Mouse (Mus musculus) lung, postnatal 0 days (tissue): ENCODE measurements around the gene Taf8. TPM values are rescaled to one million over a fixed set of nuclear protein-coding genes. Genes with fewer than 3 reads are reported as not detected.

Source experiments
- ATAC-seq: fragments of 200-750 bp; cut with Nextera tagmentation; 2 replicates; pipeline ENCODE4 v1.8.0; 2017; ENCODE audit warnings: moderate library complexity
- DNase-seq: peaks from one replicate; pipeline ENCODE4 v3.0.0-alpha.2; 2016; ENCODE audit warnings: low spot score
- H3K27ac ChIP-seq: fragments of 300-500 bp; sonication (generic); 2 replicates; pipeline ENCODE4 v1.5.1; 2014; ENCODE audit warnings: antibody characterized with exemption, mild to moderate bottlenecking, low read length, mixed read lengths
- H3K27me3 ChIP-seq: fragments of 300-500 bp; sonication (generic); replicated peaks from 2 replicates; pipeline ENCODE4 v1.6.1; 2014; ENCODE audit warnings: low read length, mixed read lengths; ENCODE audit not compliant: insufficient read depth
- H3K36me3 ChIP-seq: fragments of 300-500 bp; sonication (generic); 2 replicates; pipeline ENCODE4 v1.6.1; 2014; ENCODE audit warnings: low read length, mixed read lengths; ENCODE audit not compliant: insufficient read depth
- H3K4me1 ChIP-seq: fragments of 300-500 bp; sonication (generic); 2 replicates; pipeline ENCODE4 v1.6.1; 2014; ENCODE audit warnings: antibody characterized with exemption, low read depth, low read length, mixed read lengths; ENCODE audit not compliant: insufficient read depth
- H3K4me2 ChIP-seq: fragments of 300-500 bp; sonication (generic); replicated peaks from 2 replicates; pipeline ENCODE4 v1.6.1; 2014; ENCODE audit warnings: low read depth, mild to moderate bottlenecking, low read length, moderate library complexity, mixed read lengths
- H3K4me3 ChIP-seq: fragments of 300-500 bp; sonication (generic); 2 replicates; pipeline ENCODE4 v1.5.1; 2014; ENCODE audit warnings: low read depth, low read length
- H3K9ac ChIP-seq: fragments of 300-500 bp; sonication (generic); replicated peaks from 2 replicates; pipeline ENCODE4 v1.6.1; 2014; ENCODE audit warnings: low read depth, mild to moderate bottlenecking
- H3K9me3 ChIP-seq: fragments of 300-500 bp; sonication (generic); 2 replicates; pipeline ENCODE4 v1.6.1; 2016; ENCODE audit warnings: low read length, mixed read lengths
- CTCF ChIP-seq: IDR thresholded peaks from 2 replicates; pipeline ENCODE4 v1.5.1; 2016; ENCODE audit warnings: antibody characterized with exemption, mild to moderate bottlenecking
- EP300 ChIP-seq: IDR thresholded peaks from 2 replicates; pipeline ENCODE4 v1.6.1; 2016; ENCODE audit warnings: antibody characterized with exemption, mild to moderate bottlenecking, control low read depth
- WGBS: fragments of 180-500 bp; shearing (Covaris S2); extraction: QIAGEN DNeasy Blood & Tissue Kit; methylation state at CpG from one replicate; pipeline ENCODE4 v1.1.7; 2014; 5-methylcytosine and 5-hydroxymethylcytosine counted together
- polyA plus RNA-seq: library from polyadenylated mRNA; unstranded; fragments of >200 nt; fragmentation: Nextera tagmentation; extraction: Ambion mirVana; gene quantifications from 2 replicates; pipeline ENCODE4 v1.2.1, GENCODE M21; 2015

Taf8 gene
- polyA plus RNA-seq, 1 experiment from 2014 or later: 22.4 TPM

GRCm38 (mm10) chr17:47445518-47445917 lies 56.6 kb downstream of the Taf8 start:
- ATAC-seq: no peak
- no peak for DNase-seq
- 52% methylated on average over 11 of the region's 11 CpGs for WGBS
- H3K36me3 ChIP-seq: no peaks in the 10 kb centered on the region
- no peaks in the 10 kb centered on the region for H3K27me3 ChIP-seq
- TF ChIP-seq EP300 (no peak), CTCF (no peak)
- H3K4me2 ChIP-seq: no peak overlapping the region
- no peaks in the 10 kb centered on the region for H3K9me3 ChIP-seq
- H3K27ac ChIP-seq: no peak overlapping the region
- no peak overlapping the region for H3K4me3 ChIP-seq
- H3K9ac ChIP-seq: no peak overlapping the region
- H3K4me1 ChIP-seq: peaks cover 7% of the 10 kb centered on the region; the same call in 1 of the 2 replicates

DNA sequence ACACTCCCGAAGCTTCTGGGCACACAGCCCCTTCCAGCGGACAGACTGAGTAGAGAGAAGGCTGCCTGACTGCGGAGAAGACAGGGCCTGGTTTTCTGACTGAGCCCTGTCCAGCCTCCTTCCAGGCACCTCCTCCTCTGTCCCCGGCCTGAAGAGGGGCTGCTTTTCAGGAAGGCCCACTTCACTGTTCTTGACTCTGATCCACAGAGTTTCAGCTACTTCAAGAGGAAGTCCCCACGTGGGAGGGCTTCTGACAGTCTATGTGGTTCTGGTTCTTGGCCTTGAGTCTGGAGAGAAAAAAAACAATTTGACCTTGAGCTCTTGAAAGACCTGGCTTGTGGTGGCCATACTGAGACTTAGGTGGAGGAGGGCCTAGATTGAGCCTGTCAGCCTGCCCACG lies 58.0 kb downstream of the Taf8 start:
- no peak overlapping the region for H3K27ac ChIP-seq
- no peaks in the 10 kb centered on the region for H3K9me3 ChIP-seq
- H3K4me1 ChIP-seq: peaks cover 8% of the 10 kb centered on the region; the same call in 1 of the 2 replicates
- no peaks in the 10 kb centered on the region for H3K27me3 ChIP-seq
- 48% methylated on average over 6 of the region's 6 CpGs for WGBS
- no peak overlapping the region for H3K9ac ChIP-seq
- no peak overlapping the region for H3K4me3 ChIP-seq
- ATAC-seq (peak; percentile 23; the same call in 1 of the 2 replicates), DNase-seq (peak; percentile 46)
- no peak overlapping the region for H3K4me2 ChIP-seq
- H3K36me3 ChIP-seq: no peaks in the 10 kb centered on the region
- TF ChIP-seq CTCF: no peak
- no peak for TF ChIP-seq EP300

GRCm38 (mm10) chr17:47442271-47442670 lies 59.8 kb downstream of the Taf8 start:
- 72% methylated on average over 3 of the region's 3 CpGs for WGBS
- DNase-seq (no peak), ATAC-seq (no peak)
- H3K27ac ChIP-seq: no peak overlapping the region
- peaks cover 18% of the 10 kb centered on the region; the same call in 1 of the 2 replicates for H3K4me1 ChIP-seq
- no peaks in the 10 kb centered on the region for H3K9me3 ChIP-seq
- no peak overlapping the region for H3K4me3 ChIP-seq
- no peaks in the 10 kb centered on the region for H3K27me3 ChIP-seq
- no peaks in the 10 kb centered on the region for H3K36me3 ChIP-seq
- no peak overlapping the region for H3K4me2 ChIP-seq
- TF ChIP-seq CTCF (peak; percentile 37; the same call in 1 of the 2 replicates), EP300 (no peak)
- no peak overlapping the region for H3K9ac ChIP-seq

DNA sequence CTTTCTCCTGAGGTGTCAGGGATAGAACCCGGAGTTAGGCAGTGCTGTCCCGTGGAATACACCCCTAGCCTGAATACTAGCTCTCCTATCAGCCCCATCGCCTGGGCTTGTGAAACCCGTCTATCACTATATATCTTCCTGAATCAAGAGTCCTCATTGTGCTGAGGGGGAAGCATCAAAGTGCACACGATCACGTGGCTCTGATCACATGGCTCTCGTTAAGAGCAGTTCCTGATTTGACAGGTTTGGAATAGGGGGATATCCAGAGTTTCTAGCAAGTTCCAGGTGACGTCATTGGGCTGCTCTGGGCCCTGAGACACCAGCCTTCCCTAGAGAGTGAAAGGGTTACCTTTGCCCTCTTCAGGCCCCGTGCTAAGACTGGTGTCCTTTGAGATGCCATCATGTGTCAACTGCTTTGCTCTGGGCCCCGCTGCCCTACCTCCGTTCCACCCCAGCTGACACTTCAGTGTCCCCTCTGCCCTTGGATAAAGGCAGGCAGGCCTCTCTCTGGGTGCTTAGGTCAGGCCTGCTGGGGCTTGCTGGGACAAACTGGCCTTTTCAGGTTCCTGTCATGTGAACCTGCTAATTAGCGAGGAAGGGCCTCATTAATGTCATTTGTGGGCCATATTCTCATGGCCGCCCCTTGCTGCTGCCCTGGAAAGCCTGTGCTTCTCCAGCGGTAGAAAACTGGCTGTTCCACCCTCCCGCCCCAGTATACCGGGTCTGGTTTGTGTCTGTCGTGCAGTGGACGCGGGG lies 60.6 kb downstream of the Taf8 start:
- TF ChIP-seq CTCF (no peak), EP300 (no peak)
- no peaks in the 10 kb centered on the region for H3K36me3 ChIP-seq
- no peak overlapping the region for H3K27ac ChIP-seq
- H3K4me2 ChIP-seq: no peak overlapping the region
- H3K27me3 ChIP-seq: no peaks in the 10 kb centered on the region
- H3K4me3 ChIP-seq: no peak overlapping the region
- H3K9ac ChIP-seq: no peak overlapping the region
- no peak for DNase-seq
- peaks cover 18% of the 10 kb centered on the region; the same call in 1 of the 2 replicates for H3K4me1 ChIP-seq
- 73% methylated on average over 19 of the region's 19 CpGs for WGBS
- H3K9me3 ChIP-seq: no peaks in the 10 kb centered on the region
- ATAC-seq: no peak

GRCm38 (mm10) chr17:47440359-47440890 lies 61.7 kb downstream of the Taf8 start:
- TF ChIP-seq EP300 (no peak), CTCF (no peak)
- ATAC-seq: no peak

DNA sequence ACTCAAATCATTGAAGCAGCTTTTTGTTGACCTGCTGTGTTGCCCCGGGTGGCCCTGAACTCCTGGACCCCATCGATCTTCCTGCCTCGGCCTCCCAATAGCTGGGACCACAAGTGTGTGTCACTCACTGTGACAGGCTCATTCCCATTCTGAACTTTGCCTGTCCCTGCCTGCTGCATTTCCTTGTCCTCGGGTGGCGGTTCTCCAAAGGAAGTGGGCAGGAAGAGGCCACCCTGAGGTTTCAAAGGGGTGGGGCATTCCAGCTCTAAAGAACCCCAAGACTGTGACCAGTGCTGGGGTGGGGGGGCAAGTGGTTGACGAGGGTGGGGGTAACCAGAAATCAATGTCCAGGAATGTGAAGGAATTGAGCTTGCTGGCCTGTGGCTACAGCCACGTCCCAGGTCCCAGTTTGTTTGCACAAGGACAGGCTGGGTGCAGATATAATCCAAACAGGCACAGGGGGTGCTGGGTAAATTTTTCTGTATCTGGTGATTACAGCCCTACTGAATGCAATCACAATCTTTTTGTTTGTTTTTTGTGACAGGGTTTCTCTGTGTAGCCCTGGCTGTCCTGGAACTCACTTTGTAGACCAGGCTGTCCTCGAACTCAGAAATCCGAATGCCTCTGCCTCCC lies 62.6 kb downstream of the Taf8 start:
- Histone ChIP-seq H3K27ac (peak overlapping the region; percentile 71), H3K36me3 (no peaks in the 10 kb centered on the region), H3K9ac (no peak overlapping the region), H3K4me3 (no peak overlapping the region), H3K4me1 (peaks cover 14% of the 10 kb centered on the region; the same call in 1 of the 2 replicates), H3K4me2 (peak overlapping the region; percentile 74), H3K9me3 (no peaks in the 10 kb centered on the region), H3K27me3 (no peaks in the 10 kb centered on the region)
- 27% methylated on average over 9 of the region's 9 CpGs for WGBS
- no peak for TF ChIP-seq EP300
- TF ChIP-seq CTCF: peak; percentile 2; the same call in 1 of the 2 replicates
- peak; percentile 10; the same call in 1 of the 2 replicates for ATAC-seq
- DNase-seq: peak; percentile 63

More at GRCm38 (mm10) chr17:47440359-47440890, 61.7 kb downstream of the Taf8 start:
- Histone ChIP-seq H3K4me1 (peaks cover 14% of the 10 kb centered on the region; the same call in 1 of the 2 replicates), H3K9ac (no peak overlapping the region), H3K27ac (no peak overlapping the region), H3K4me3 (no peak overlapping the region), H3K36me3 (no peaks in the 10 kb centered on the region), H3K27me3 (no peaks in the 10 kb centered on the region), H3K9me3 (no peaks in the 10 kb centered on the region), H3K4me2 (no peak overlapping the region)
- DNase-seq: no peak
- 35% methylated on average over 9 of the region's 9 CpGs for WGBS
